Mouse (Mus musculus): Measurements from ENCODE around the gene Ropn1l.

Gene Ropn1l

GRCm38 (mm10) chr15:31453098-31453916 lies at the start of gene Ropn1l:
Gene Ropn1l (minus strand): TSS chr15:31453737.
- peak; percentile 96 for DNase-seq

DNA sequence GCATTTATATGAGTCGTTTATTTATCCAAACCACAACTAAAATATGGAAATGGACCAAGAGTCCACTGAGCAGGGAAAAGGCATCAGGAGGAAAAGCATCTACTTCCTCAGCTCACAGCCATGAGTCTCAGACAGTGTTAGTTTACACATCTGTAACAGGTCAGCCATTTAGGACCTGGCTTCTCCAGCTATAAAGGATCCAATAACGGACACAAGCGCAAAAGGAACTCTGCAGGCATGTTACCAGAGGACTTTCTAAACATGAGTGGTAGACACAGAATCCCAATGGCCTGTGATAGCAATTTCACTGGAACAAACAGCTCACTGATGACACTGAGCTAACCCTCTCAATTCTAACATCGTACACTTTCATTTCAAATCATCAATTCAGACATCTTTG lies 49.5 kb upstream of the Ropn1l start:
- DNase-seq: no peak

- DNase-seq: no peak
Measured at GRCm38 (mm10) chr15:31502313-31502712, 48.8 kb upstream of the Ropn1l start.

DNA sequence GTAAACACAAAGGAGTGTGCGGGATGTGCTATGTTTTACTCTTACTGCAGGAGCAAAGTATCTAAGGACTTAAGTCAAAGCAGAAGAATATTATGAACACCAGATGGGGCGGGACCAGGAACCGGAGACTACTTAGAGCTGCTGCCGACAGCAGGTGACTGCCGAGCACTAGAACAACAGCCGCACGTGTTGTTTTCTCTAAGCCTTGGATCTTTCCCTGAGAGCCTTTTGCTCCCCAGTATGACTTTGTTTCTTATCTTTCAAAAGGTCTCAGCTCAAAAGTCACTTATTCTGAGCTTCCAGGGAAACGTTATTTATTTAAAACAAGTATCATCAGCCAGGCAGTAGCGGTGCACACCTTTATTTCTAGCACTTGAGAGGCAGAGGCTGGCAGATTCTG lies 41.3 kb upstream of the Ropn1l start:
- DNase-seq: no peak

GRCm38 (mm10) chr15:31494310-31494709 lies 40.8 kb upstream of the Ropn1l start:
- DNase-seq: no peak

GRCm38 (mm10) chr15:31487407-31487806 lies 33.9 kb upstream of the Ropn1l start:
- no peak for DNase-seq

DNA sequence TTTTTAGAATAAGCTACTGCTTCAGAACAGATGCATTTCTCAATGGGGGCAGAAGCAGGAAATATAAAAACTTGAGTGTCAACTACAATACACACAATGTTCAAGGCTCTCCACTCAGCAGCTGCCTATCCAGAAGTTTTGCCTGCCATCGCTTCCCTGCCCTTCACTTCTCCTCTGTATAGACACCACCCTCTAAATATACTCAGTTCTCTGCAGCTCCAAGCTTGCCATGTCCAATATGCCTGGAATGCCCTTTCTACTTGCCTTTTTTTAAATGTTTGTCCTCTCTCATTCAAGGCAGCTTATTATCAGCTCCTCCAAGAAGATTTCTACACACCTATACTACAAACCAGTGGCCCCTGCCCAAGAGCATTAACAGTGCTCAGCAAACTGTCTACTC lies 23.1 kb upstream of the Ropn1l start:
- DNase-seq: no peak

DNA sequence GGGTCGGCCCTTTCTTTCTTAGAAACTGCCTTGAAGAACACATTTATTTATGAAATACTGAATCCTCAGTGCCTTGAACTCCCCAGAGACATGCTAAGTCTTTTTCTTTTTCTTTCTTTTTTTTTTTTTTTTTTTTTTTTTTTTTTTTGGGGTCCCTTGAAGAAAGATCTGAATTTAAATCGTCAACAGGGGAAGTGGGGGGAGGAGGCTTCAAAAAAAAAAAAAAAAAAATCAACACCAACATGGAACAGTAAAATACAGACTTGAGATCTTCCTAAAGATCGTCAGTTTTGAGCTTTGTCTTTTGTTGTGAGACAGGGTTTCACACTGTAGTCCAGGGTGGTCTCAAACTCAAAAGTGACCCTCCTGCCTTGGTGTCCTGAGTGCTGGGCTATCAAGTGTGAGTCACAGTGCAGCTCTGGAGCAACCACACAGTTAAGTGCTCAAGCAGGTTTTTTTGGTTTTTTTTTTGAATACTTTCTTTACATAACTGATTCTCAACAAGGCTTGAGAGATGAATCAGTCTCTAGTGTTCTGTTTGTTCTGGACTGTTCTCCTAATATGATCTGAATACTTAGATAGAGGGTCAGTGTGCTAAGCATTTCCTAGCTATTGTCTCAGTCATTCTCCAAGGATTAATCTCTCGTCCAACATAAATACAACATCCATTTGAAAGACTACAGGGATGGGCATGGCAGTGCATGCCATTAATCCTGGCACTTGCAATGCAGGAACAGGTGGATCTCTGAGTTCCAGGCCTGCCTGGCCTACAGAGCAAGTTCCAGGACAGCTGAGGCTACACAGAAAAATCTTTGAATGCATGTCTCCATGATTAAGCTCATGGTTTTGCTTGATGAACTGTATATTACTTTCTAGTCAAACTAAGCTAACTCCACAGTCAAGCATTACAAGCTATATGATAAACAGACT lies 19.4 kb upstream of the Ropn1l start:
- no peak for DNase-seq

DNA sequence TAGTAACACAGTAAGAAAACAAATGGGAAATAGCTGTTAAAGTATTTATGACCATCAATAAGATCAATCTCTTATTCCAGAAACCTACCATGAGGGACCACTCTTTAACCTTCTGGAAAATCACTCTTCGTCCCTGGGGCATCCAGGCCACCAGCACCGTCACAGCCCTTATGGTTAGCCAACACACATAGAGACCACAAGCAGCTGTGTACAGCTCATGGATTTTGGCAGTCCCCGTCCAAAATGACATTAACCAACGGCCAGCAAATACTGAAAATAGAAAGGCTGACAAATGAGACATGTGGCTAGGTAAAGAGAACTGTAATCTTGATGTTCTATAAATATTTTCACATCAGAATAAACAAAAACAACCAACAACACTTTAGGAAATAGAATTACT lies 18.0 kb upstream of the Ropn1l start:
- DNase-seq: no peak

DNA sequence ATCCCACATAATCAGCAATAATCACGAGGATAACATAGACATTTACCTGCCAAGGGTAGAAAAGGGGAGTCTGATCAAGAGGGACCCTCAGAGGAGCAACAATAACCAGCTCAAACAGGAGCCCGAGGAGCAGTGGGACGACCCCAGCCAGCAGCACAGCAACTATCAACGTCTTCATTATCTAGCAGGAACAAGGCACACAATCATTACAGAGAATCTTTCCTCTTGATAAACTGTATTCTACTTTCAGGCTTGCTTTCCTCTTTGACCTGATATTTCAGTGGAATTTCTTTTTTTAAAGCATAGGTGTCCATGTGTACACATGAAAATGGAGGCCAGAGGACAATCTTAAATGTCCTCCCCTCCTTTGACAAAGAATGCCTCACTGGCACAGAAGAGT lies 16.0 kb upstream of the Ropn1l start:
- DNase-seq: no peak

GRCm38 (mm10) chr15:31468806-31469205 lies 15.3 kb upstream of the Ropn1l start:
- DNase-seq: no peak

GRCm38 (mm10) chr15:31466749-31467148 lies 13.2 kb upstream of the Ropn1l start:
- DNase-seq: no peak

DNA sequence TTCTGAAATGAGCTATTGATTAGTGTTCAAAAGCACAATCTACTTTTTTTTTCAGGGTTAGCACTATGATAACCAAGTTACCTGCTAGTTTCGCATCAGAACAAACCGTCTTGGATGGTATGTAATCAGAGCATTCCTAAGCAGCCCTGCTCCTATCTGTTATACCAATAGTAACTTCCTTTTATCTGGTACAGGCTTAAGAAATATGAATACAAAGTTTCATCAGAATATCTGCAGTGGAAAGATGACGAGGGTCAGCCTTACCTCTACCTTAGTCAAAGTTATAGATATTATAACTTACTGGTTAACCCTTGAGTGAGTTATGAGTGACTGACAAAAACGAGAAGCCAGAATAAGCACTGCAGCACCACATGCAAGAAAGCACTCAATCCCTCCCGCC lies 12.8 kb upstream of the Ropn1l start:
- DNase-seq: no peak

GRCm38 (mm10) chr15:31465806-31466205 lies 12.3 kb upstream of the Ropn1l start:
- DNase-seq: no peak

- no peak for DNase-seq
Measured at GRCm38 (mm10) chr15:31460571-31460970, 7.0 kb upstream of the Ropn1l start.

GRCm38 (mm10) chr15:31458081-31458480 lies 4.5 kb upstream of the Ropn1l start:
- DNase-seq: no peak

DNA sequence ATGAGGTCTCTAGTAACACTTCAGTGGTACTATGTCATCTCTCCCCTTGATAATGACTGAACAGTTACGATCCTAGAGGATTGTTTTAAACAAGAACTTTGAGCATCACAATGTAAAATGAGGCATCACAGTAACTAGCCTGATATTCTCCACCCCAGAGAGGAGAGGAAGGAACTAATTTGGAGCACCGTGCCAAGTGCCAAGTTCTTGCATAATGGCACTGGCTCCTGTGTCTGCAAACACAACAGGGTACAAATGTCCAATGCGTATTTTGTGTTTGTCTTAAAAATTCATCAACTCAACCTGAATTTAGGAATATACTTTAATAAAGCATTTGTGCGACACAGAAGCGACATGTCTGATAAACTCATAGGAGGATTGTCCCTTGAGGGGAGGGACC lies 2.8 kb upstream of the Ropn1l start:
- DNase-seq: no peak

- DNase-seq: no peak
Measured at GRCm38 (mm10) chr15:31454861-31455295, 1.3 kb upstream of the Ropn1l start.

GRCm38 (mm10) chr15:31454096-31454860 lies 741 bp upstream of the Ropn1l start:
- DNase-seq: no peak

DNA sequence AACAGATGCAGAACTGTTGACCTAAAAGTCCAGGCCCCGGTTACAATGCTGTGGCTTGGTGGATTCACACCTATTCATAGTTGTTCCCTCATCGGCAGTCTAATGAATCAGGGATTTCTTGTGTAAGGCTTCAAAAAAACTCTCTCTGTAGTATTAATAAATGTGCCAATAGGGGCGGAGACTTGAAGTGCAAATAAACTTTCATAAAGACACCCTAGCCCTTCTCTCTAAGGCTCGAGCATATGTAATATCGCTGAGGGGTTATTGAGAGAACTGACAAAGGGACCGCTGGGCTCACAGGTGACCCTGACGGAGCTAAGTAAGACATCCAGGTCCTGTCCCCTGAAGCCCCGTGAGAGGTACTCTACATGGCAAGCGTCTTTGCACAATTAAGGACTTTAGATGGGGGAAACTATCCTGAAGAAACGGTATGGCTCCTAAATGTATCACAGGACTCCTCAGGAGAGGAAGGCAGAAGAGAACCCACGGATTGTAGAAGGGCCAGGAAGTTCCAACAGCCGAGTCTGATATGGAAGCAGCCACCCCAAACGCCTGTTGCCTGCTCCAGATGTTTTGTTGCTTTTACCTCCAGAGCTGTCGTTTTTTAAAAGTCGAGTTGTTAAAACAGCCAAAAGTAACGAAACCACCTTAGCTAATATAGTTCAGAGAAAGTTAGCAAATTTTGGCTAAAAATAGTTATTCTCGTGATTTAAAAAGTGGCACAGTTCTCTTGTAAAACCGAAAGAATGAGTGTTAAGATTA lies 1.0 kb downstream of the Ropn1l start:
- DNase-seq: no peak

DNA sequence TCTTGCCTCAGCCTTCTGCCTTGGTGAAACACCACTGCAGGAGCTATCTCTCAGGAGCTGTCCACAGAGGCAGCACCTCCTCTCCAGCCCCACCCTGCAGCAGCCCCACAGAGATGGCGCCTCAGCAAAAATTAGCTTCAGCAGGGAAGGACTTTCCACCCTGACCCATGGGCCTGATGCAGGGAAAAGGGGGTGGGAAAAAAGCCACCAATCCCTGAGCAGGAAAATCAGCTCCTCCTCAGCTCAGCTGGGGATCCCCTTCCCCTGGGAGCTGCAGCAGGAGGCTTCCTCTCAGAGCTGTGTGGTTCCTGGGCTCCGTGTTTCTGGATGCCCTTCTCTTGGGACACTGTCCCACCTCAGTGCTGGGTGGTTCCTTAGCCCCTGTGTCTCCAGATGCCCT lies 3.8 kb downstream of the Ropn1l start:
- no peak for DNase-seq

DNA sequence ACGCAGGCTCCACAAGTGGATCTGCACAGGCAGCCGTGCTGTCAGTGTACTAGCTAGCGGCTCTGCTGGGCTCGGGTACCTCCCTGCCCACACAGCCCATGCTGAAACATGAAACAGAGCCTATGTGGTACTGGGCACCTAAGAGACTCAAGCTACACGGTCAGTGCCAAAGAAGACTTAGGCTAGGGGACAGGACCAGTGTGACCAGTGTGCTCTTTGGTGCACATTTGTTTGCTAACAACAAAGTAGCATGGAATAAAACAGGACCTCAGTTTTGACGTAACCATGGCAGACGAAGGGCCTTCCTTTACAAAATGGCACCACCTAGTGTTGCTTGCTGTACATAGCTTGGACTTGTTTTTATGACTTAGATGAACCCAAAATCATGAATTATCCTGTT lies 6.4 kb downstream of the Ropn1l start:
- peak; percentile 64 for DNase-seq

Measured in lung, postnatal 10 days (tissue).